Mouse (Mus musculus): ENCODE data around the gene Rph3al. TPM values are rescaled to one million over a fixed set of nuclear protein-coding genes. Genes with fewer than 3 reads are reported as not detected.

Gene Rph3al
- total and polyA plus RNA-seq, 2 experiments from 2014 or later = 3.0 to 4.0 TPM

DNA sequence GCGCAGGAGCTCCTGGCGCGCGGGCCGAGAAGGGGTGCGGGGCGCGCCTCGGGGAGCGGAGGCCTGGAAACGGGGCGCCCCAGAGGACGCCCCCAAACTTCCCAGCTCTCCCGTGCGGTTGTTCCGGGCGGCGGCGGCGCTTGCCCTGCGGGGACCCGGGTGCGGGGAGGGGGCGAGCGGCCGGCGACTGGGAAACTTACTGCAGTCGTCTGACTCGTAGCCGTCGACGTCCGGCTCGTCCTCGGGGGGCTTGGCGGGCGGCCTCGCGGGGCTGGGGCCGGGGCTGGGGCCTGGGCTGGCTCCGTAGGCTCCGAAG is 142.9 kb downstream of the Rph3al start:
- Histone ChIP-seq H3K4me2 (ENCODE audit: low read depth, low read length, poor library complexity, severe bottlenecking) (peak overlapping the region; percentile 60), H3K36me3 (ENCODE audit: insufficient read depth, low read length) (no peaks in the 10 kb centered on the region), H3K4me3 (ENCODE audit: low read depth, low read length) (peak overlapping the region; percentile 56), H3K9ac (replicated peaks; ENCODE audit: low read length, poor library complexity, severe bottlenecking) (peak overlapping the region; percentile 74), H3K27me3 (ENCODE audit: insufficient read depth, low read length) (no peaks in the 10 kb centered on the region), H3K4me1 (ENCODE audit: insufficient read depth, low read length) (0 out of 2 replicates have a peak, but pooled peaks cover 3% of the 10 kb centered on the region), H3K27ac (ENCODE audit: low read depth, low read length) (no peak overlapping the region), H3K9me3 (ENCODE audit: low read length) (no peaks in the 10 kb centered on the region)
- ATAC-seq (ENCODE audit: low FRiP score) = 0 out of 2 replicates have a peak, but pooled peaks have one; percentile 20
- WGBS = 3% methylated on average over 12 of the region's 42 CpGs
- TF ChIP-seq CTCF (IDR thresholded peaks at IDR 0.05) = no peak
- DNase-seq (ENCODE audit: low spot score) = no peak

DNA sequence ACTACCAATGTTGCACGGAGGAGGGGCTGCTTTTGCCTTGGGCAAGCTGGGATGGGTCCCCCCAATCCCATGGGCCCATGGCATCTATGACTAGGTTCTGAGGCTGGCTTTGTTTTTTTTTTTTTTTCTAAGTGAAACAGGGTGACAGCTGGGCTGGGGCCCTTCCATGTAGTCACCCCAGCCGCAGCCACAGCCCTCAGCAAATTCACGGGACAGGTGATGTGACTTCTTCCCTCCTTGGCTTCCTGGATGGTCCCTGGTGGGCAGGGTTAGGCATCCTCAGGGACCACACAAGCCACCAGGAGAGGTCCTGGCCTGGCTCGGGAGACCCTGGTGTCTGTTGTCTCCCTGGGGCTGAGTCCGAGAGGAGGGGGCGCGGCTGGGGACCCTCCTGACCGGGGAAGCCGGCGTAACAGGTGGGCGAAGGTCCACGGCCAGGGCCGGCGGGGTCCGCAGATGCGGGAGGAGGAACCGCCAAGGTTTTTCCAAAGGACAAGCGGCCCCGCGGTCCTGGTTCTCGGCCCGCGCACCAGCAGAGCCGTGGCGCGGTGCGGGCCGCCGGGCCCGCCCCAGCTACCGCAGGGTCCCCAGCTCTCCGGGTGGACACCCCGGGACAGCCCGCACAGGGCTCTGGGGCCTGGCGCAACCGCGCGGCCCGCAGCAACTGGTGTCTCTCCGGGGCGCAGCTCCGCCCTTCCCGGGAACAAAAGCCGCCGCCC is 143.5 kb downstream of the Rph3al start:
- H3K4me1 ChIP-seq (ENCODE audit: insufficient read depth, low read length) = 0 out of 2 replicates have a peak, but pooled peaks cover 3% of the 10 kb centered on the region
- no peaks in the 10 kb centered on the region for H3K27me3 ChIP-seq (ENCODE audit: insufficient read depth, low read length)
- peak overlapping the region; percentile 74 for H3K9ac ChIP-seq (replicated peaks; ENCODE audit: low read length, poor library complexity, severe bottlenecking)
- H3K4me3 ChIP-seq (ENCODE audit: low read depth, low read length) = peak overlapping the region; percentile 56
- no peaks in the 10 kb centered on the region for H3K36me3 ChIP-seq (ENCODE audit: insufficient read depth, low read length)
- WGBS = 5% methylated on average over 43 of the region's 45 CpGs
- DNase-seq (ENCODE audit: low spot score) (no peak), ATAC-seq (ENCODE audit: low FRiP score) (no peak)
- no peak overlapping the region for H3K27ac ChIP-seq (ENCODE audit: low read depth, low read length)
- no peak for TF ChIP-seq CTCF (IDR thresholded peaks at IDR 0.05)
- H3K9me3 ChIP-seq (ENCODE audit: low read length) = no peaks in the 10 kb centered on the region
- H3K4me2 ChIP-seq (ENCODE audit: low read depth, low read length, poor library complexity, severe bottlenecking) = peak overlapping the region; percentile 60

- H3K9me3 ChIP-seq (ENCODE audit: low read length) = no peaks in the 10 kb centered on the region
- 0 out of 2 replicates have a peak, but pooled peaks cover 3% of the 10 kb centered on the region for H3K4me1 ChIP-seq (ENCODE audit: insufficient read depth, low read length)
- no peaks in the 10 kb centered on the region for H3K27me3 ChIP-seq (ENCODE audit: insufficient read depth, low read length)
- no peak for DNase-seq (ENCODE audit: low spot score)
- no peak overlapping the region for H3K9ac ChIP-seq (replicated peaks; ENCODE audit: low read length, poor library complexity, severe bottlenecking)
- ATAC-seq (ENCODE audit: low FRiP score) = no peak
- H3K4me3 ChIP-seq (ENCODE audit: low read depth, low read length) = no peak overlapping the region
- no peak overlapping the region for H3K27ac ChIP-seq (ENCODE audit: low read depth, low read length)
- peak overlapping the region; percentile 22; the same call in 1 of the 2 replicates for H3K4me2 ChIP-seq (ENCODE audit: low read depth, low read length, poor library complexity, severe bottlenecking)
- TF ChIP-seq CTCF (IDR thresholded peaks at IDR 0.05) = no peak
- H3K36me3 ChIP-seq (ENCODE audit: insufficient read depth, low read length) = peaks cover 5% of the 10 kb centered on the region; the same call in 1 of the 2 replicates
- 68% methylated on average over 5 of the region's 5 CpGs for WGBS
Observed at GRCm38 (mm10) chr11:75793351-75793750, 144.9 kb downstream of the Rph3al start.

DNA sequence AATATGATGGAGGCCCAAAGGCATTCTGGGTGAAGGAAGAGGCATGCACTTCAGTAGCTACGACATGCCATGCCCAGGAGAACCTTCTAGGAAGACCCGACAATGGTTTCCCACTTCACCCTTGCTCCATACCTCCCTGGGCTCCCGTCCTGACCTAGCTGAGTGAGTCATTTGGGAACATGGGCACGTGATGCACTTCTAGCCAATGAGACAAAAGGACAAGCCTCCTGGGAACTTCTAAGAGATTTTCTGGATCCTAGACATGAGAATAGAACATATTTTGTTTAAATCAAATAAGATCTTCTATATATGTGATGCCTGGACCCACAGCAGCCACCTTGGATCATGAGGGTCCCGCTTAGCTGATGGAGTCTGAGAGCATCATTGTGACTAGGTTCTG is 145.7 kb downstream of the Rph3al start:
- ATAC-seq (ENCODE audit: low FRiP score) (no peak), DNase-seq (ENCODE audit: low spot score) (no peak)
- Histone ChIP-seq H3K4me3 (ENCODE audit: low read depth, low read length) (no peak overlapping the region), H3K27me3 (ENCODE audit: insufficient read depth, low read length) (no peaks in the 10 kb centered on the region), H3K9ac (replicated peaks; ENCODE audit: low read length, poor library complexity, severe bottlenecking) (no peak overlapping the region), H3K4me2 (ENCODE audit: low read depth, low read length, poor library complexity, severe bottlenecking) (no peak overlapping the region), H3K4me1 (ENCODE audit: insufficient read depth, low read length) (0 out of 2 replicates have a peak, but pooled peaks cover 3% of the 10 kb centered on the region), H3K36me3 (ENCODE audit: insufficient read depth, low read length) (peaks cover 5% of the 10 kb centered on the region; the same call in 1 of the 2 replicates), H3K27ac (ENCODE audit: low read depth, low read length) (no peak overlapping the region), H3K9me3 (ENCODE audit: low read length) (no peaks in the 10 kb centered on the region)
- TF ChIP-seq CTCF (IDR thresholded peaks at IDR 0.05) = no peak
- WGBS = 73% methylated on average over 5 of the region's 5 CpGs

- H3K4me3 ChIP-seq (ENCODE audit: low read depth, low read length) = no peak overlapping the region
- ATAC-seq (ENCODE audit: low FRiP score) (no peak), DNase-seq (ENCODE audit: low spot score) (no peak)
- H3K27me3 ChIP-seq (ENCODE audit: insufficient read depth, low read length) = no peaks in the 10 kb centered on the region
- 77% methylated on average over 8 of the region's 8 CpGs for WGBS
- H3K36me3 ChIP-seq (ENCODE audit: insufficient read depth, low read length) = peaks cover 10% of the 10 kb centered on the region
- H3K4me2 ChIP-seq (ENCODE audit: low read depth, low read length, poor library complexity, severe bottlenecking) = no peak overlapping the region
- H3K9me3 ChIP-seq (ENCODE audit: low read length) = no peaks in the 10 kb centered on the region
- no peak for TF ChIP-seq CTCF (IDR thresholded peaks at IDR 0.05)
- H3K9ac ChIP-seq (replicated peaks; ENCODE audit: low read length, poor library complexity, severe bottlenecking) = no peak overlapping the region
- H3K27ac ChIP-seq (ENCODE audit: low read depth, low read length) = no peak overlapping the region
- H3K4me1 ChIP-seq (ENCODE audit: insufficient read depth, low read length) = no peaks in the 10 kb centered on the region
Observed at GRCm38 (mm10) chr11:75785897-75786296, 152.3 kb downstream of the Rph3al start.

DNA sequence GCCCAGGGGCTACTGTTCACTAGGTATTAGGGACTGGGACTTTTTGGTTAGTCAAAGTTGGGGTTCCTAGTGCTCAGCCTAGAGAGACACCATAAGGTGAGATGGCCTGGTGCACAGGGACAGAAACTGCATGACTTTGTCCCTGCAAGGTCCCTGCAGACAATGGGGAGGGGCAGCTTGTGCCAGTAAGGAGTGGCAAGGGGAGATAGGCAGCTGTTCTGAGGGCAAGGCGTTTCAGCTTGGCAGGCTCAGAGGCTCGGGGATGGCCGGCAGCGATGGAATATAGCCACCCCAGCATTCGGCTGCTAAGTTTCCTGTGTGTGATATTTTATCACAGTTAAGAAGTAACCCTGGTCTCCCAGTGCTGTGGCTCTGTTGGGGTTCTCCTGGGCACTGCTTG is 154.4 kb downstream of the Rph3al start:
- no peak overlapping the region for H3K27ac ChIP-seq (ENCODE audit: low read depth, low read length)
- TF ChIP-seq CTCF (IDR thresholded peaks at IDR 0.05) = no peak
- no peak overlapping the region for H3K4me2 ChIP-seq (ENCODE audit: low read depth, low read length, poor library complexity, severe bottlenecking)
- H3K4me1 ChIP-seq (ENCODE audit: insufficient read depth, low read length) = no peaks in the 10 kb centered on the region
- no peaks in the 10 kb centered on the region for H3K9me3 ChIP-seq (ENCODE audit: low read length)
- no peak for DNase-seq (ENCODE audit: low spot score)
- 88% methylated on average over 5 of the region's 5 CpGs for WGBS
- no peak overlapping the region for H3K9ac ChIP-seq (replicated peaks; ENCODE audit: low read length, poor library complexity, severe bottlenecking)
- no peaks in the 10 kb centered on the region for H3K27me3 ChIP-seq (ENCODE audit: insufficient read depth, low read length)
- no peak overlapping the region for H3K4me3 ChIP-seq (ENCODE audit: low read depth, low read length)
- H3K36me3 ChIP-seq (ENCODE audit: insufficient read depth, low read length) = peaks cover 12% of the 10 kb centered on the region
- no peak for ATAC-seq (ENCODE audit: low FRiP score)

Data from midbrain, postnatal 0 days (tissue).